Mouse (Mus musculus) MEL (cell line): ENCODE measurements around the gene 5730596B20Rik. TPM values are rescaled to one million over a fixed set of nuclear protein-coding genes. Genes with fewer than 3 reads are reported as not detected.

Experiments
- DNase-seq: peaks from one replicate; pipeline ENCODE4 v3.0.0; 2011; ENCODE audit warnings: low read depth, low spot score
- H3K27ac ChIP-seq: 2 replicates; pipeline ENCODE4 v1.5.1; 2012; ENCODE audit warnings: low read depth, mild to moderate bottlenecking, control low read depth, low read length, moderate library complexity; ENCODE audit not compliant: control insufficient read depth
- H3K27me3 ChIP-seq, 2 experiments: fragments of 150-350 bp in 1 of 2; sonication (generic) in 1 of 2; 2 replicates each; pipeline ENCODE4 v1.6.1; 2012; ENCODE audit warnings: low read length in 2 of 2, mild to moderate bottlenecking in 2 of 2, improper control_type of control experiment in 1 of 2, moderate library complexity in 1 of 2; ENCODE audit not compliant: insufficient read depth in 2 of 2, control insufficient read depth in 1 of 2
- H3K36me3 ChIP-seq, 2 experiments: 2 replicates each; pipeline ENCODE4 v1.6.1; 2012 to 2014; ENCODE audit warnings: low read length in 2 of 2, improper control_type of control experiment in 1 of 2, inconsistent platforms in 1 of 2, mild to moderate bottlenecking in 1 of 2; ENCODE audit not compliant: insufficient read depth in 2 of 2, control insufficient read depth in 1 of 2
- H3K4me1 ChIP-seq, 2 experiments: fragments of 150-350 bp in 1 of 2; sonication (generic) in 1 of 2; 2 replicates each; pipeline ENCODE4 v1.6.1; 2012; ENCODE audit warnings: low read length in 2 of 2, improper control_type of control experiment in 1 of 2, mild to moderate bottlenecking in 1 of 2; ENCODE audit not compliant: insufficient read depth in 2 of 2, control insufficient read depth in 1 of 2
- H3K4me3 ChIP-seq, 2 experiments: fragments of 150-350 bp in 1 of 2; sonication (generic) in 1 of 2; 2 replicates each; pipeline ENCODE4 v1.5.1; 2012; ENCODE audit warnings: low read depth in 2 of 2, low read length in 2 of 2, mild to moderate bottlenecking in 2 of 2, moderate library complexity in 2 of 2, control low read depth in 1 of 2, improper control_type of control experiment in 1 of 2; ENCODE audit not compliant: control insufficient read depth in 1 of 2, insufficient read depth in 1 of 2
- H3K79me2 ChIP-seq: 2 replicates; pipeline ENCODE4 v1.6.1; 2012; ENCODE audit warnings: mild to moderate bottlenecking, low read length, moderate library complexity; ENCODE audit not compliant: control insufficient read depth, poor library complexity, insufficient read depth
- H3K9ac ChIP-seq: 2 replicates; pipeline ENCODE4 v1.6.1; 2012; ENCODE audit warnings: low read depth, mild to moderate bottlenecking, control low read depth, low read length, moderate library complexity; ENCODE audit not compliant: control insufficient read depth, poor library complexity, severe bottlenecking
- H3K9me3 ChIP-seq: fragments of 150-350 bp; sonication (generic); replicated peaks from 2 replicates; pipeline ENCODE4 v1.6.1; 2012; ENCODE audit warnings: mild to moderate bottlenecking, low read length, improper control_type of control experiment, moderate library complexity; ENCODE audit not compliant: insufficient read depth
- BHLHE40 ChIP-seq: IDR thresholded peaks from 2 replicates; pipeline ENCODE4 v1.6.1; 2012; ENCODE audit warnings: low read depth, mild to moderate bottlenecking, inconsistent platforms, low read length, improper control_type of control experiment, borderline replicate concordance
- CHD1 ChIP-seq: IDR thresholded peaks from 2 replicates; pipeline ENCODE4 v1.6.1; 2012; ENCODE audit warnings: low read depth, mild to moderate bottlenecking, inconsistent platforms, low read length, improper control_type of control experiment
- CTCF ChIP-seq, 3 experiments: IDR thresholded peaks in 2 of 3; conservative IDR thresholded peaks in 1 of 3; 2 replicates each; pipeline ENCODE4 v1.5.1; 2011 to 2012; ENCODE audit warnings: low read length in 3 of 3, low read depth in 2 of 3, mild to moderate bottlenecking in 2 of 3, improper control_type of control experiment in 1 of 3, inconsistent platforms in 1 of 3, mixed read lengths in 1 of 3, moderate library complexity in 1 of 3; ENCODE audit not compliant: control insufficient read depth in 1 of 3, insufficient read depth in 1 of 3, poor library complexity in 1 of 3, severe bottlenecking in 1 of 3
- E2F4 ChIP-seq: IDR thresholded peaks from 2 replicates; pipeline ENCODE4 v1.6.1; 2011; ENCODE audit warnings: low read depth, low read length, improper control_type of control experiment, borderline replicate concordance
- ETS1 ChIP-seq: IDR thresholded peaks from 2 replicates; pipeline ENCODE4 v1.6.1; 2012; ENCODE audit warnings: low read depth, mild to moderate bottlenecking, inconsistent platforms, low read length, improper control_type of control experiment, moderate library complexity
- GABPA ChIP-seq: IDR thresholded peaks from 2 replicates; pipeline ENCODE4 v1.6.1; 2012; ENCODE audit warnings: low read depth, mild to moderate bottlenecking, inconsistent platforms, low read length, improper control_type of control experiment, moderate library complexity
- GATA1 ChIP-seq: IDR thresholded peaks from 2 replicates; pipeline ENCODE4 v1.6.1; 2011; ENCODE audit warnings: low read depth, low read length, improper control_type of control experiment
- JUND ChIP-seq: IDR thresholded peaks from 2 replicates; pipeline ENCODE4 v1.6.1; 2011; ENCODE audit warnings: low read depth, mild to moderate bottlenecking, improper control_type of control experiment, low read length
- POLR2AphosphoS2 ChIP-seq: IDR thresholded peaks from 2 replicates; pipeline ENCODE4 v1.6.1; 2011; ENCODE audit warnings: low read length, improper control_type of control experiment
- RAD21 ChIP-seq: IDR thresholded peaks from 2 replicates; pipeline ENCODE4 v1.6.1; 2011; ENCODE audit warnings: mild to moderate bottlenecking, low read depth, low read length, improper control_type of control experiment
- RCOR1 ChIP-seq: IDR thresholded peaks from 2 replicates; pipeline ENCODE4 v1.6.1; 2012; ENCODE audit warnings: low read depth, mild to moderate bottlenecking, inconsistent platforms, low read length, improper control_type of control experiment
- SIN3A ChIP-seq: IDR thresholded peaks from 2 replicates; pipeline ENCODE4 v1.6.1; 2012; ENCODE audit warnings: low read length, improper control_type of control experiment, inconsistent platforms
- SMC3 ChIP-seq: IDR thresholded peaks from 2 replicates; pipeline ENCODE4 v1.6.1; 2011; ENCODE audit warnings: low read depth, low read length, improper control_type of control experiment
- TAL1 ChIP-seq: IDR thresholded peaks from 2 replicates; pipeline ENCODE4 v1.6.1; 2012; ENCODE audit warnings: mild to moderate bottlenecking, inconsistent platforms, low read length, moderate library complexity, mixed read lengths
- ZKSCAN1 ChIP-seq: IDR thresholded peaks from 2 replicates; pipeline ENCODE4 v1.6.1; 2012; ENCODE audit warnings: low read depth, mild to moderate bottlenecking, inconsistent platforms, low read length, improper control_type of control experiment, moderate library complexity
- ZNF384 ChIP-seq: IDR thresholded peaks from 2 replicates; pipeline ENCODE4 v1.6.1; 2012; ENCODE audit warnings: low read depth, mild to moderate bottlenecking, inconsistent platforms, low read length, improper control_type of control experiment
- polyA plus RNA-seq, 2 experiments: library from polyadenylated mRNA; stranded (reverse) in 1 of 2; unstranded in 1 of 2; fragments of >175 nt in 1 of 2; fragments of >200 nt in 1 of 2; gene quantifications; 2 replicates each; pipeline versions ENCODE4 v1.2.1 to v1.2.4; 2012; ENCODE audit warnings: low replicate concordance in 2 of 2, low read depth in 1 of 2; ENCODE audit not compliant: insufficient read length in 2 of 2, insufficient read depth in 1 of 2, missing spikeins in 1 of 2
- total RNA-seq: library from RNA; depleted of rRNA; stranded (reverse); fragments of 300-350 nt; gene quantifications from 2 replicates; pipeline ENCODE4 v1.2.3, GENCODE M21; 2012

Gene 5730596B20Rik
- total and polyA plus RNA-seq, 3 experiments, result not detected

DNA sequence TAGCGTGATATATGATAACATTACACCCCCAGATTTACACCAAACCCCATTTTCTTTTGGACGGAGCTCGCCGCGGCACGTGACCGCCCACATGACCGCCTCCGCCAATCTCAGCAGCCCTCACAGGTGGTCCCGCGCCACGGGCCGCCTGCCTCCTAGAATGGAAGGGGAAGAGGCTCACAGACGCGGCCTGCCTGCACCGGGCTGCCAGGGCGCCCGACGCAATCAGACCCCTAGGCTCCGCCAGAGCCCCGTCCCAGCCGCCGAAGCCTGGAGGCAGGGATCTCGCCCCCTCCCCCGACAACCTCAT is 40.1 kb downstream of the 5730596B20Rik start:
- no peak for DNase-seq
- H3K4me1 ChIP-seq, result no peaks in the 10 kb centered on the region
- H3K27me3 ChIP-seq, result no peaks in the 10 kb centered on the region
- no peaks in the 10 kb centered on the region for H3K79me2 ChIP-seq
- no peak overlapping the region for H3K27ac ChIP-seq
- H3K4me3 ChIP-seq, result no peak overlapping the region
- no peak for TF ChIP-seq CHD1
- no peak for TF ChIP-seq GABPA
- no peaks in the 10 kb centered on the region for H3K36me3 ChIP-seq
- no peak overlapping the region for H3K9ac ChIP-seq
- no peaks in the 10 kb centered on the region for H3K9me3 ChIP-seq

DNA sequence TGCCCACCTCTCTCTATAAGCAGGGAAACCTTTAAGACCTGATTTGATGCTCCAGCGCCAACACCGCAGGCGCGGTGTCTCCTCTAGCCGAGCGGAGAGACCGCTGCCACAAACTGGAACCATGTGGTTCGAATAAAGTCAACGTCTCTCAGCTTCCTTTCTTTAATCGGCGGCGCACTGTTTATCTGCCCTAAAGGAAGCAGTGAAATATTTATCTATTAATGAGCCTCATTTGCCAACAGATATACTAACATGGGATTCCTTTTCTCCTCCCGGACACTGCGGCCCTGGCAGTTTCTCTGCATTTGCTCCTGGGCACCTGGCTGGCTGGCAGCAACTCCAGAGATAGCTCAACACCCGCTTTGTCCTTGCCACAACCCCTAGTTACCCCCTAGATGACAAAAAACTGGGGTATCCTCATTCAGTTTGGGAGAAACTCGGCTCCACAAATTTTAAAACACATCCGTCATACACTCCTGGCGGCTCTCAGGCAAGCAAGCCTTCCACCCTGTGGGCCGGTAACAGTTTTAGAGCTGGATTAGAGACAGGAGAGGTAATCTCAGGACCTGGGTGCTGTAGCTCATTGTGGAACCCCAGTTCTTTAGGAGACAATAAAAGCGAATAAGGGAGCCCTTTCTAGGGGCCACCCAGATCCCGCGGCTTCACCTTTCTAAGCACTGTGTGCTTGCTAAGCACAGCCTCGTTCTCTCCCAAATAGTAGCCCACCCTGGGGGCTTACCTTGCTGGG is 40.8 kb downstream of the 5730596B20Rik start:
- Histone ChIP-seq H3K9me3 (no peaks in the 10 kb centered on the region), H3K27me3 (no peaks in the 10 kb centered on the region), H3K79me2 (no peaks in the 10 kb centered on the region), H3K9ac (no peak overlapping the region), H3K4me3 (no peak overlapping the region), H3K27ac (no peak overlapping the region), H3K4me1 (no peaks in the 10 kb centered on the region), H3K36me3 (no peaks in the 10 kb centered on the region)
- TF ChIP-seq ZKSCAN1 (no peak), CTCF (IDR thresholded peaks at IDR 0.05 in 2 of 3, conservative IDR thresholded peaks at IDR 0.05 in 1 of 3; ENCODE audit: control insufficient read depth in 1 of 3, insufficient read depth in 1 of 3, low read depth in 2 of 3, low read length in 3 of 3, poor library complexity in 1 of 3, severe bottlenecking in 1 of 3) (no peak), TAL1 (no peak), BHLHE40 (no peak), RCOR1 (no peak), JUND (no peak), POLR2AphosphoS2 (no peak), CHD1 (no peak), SIN3A (no peak), ZNF384 (no peak), RAD21 (no peak), E2F4 (no peak), SMC3 (no peak), ETS1 (no peak), GATA1 (no peak)
- DNase-seq, result no peak
